Mouse (Mus musculus): ENCODE data around the gene A030005K14Rik.

A030005K14Rik gene

DNA sequence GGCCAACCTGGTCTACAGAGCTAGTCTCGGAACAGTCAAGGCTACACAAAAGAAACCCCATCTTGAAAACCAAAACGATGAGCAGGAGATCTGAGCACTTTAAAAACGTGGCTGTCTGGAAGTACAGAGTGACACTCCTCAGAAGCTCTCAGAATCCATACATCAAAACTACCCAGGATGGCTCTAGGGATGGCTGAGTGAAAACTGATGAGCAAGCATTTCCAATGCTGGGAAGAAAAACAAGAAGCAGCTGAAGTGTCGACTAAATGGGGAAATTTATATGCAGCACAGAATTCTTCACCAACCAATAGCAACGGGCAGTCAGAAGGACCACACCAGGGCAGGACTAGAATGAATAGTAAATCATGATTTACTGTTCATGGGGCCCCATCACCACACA is 24.7 kb downstream of the A030005K14Rik start:
- DNase-seq, result no peak

DNA sequence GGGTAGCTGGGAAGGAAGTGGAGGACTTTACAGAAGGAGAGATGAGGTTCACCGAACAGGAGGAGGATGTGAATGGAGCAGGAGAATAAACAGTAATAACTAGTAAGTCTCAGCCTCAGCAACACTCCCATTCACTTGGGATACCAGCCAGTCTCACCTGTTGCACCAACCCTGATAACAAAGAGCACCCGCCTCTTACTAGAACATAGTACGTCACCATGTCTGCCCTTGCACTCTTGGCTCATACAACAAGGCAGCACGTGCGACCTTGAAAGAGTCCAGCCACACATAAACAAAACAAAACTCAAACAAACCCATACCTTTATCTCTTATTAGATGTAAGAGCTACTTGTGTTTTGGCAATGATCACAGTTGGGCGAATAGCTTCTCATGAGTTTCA is 26.7 kb downstream of the A030005K14Rik start:
- DNase-seq, result no peak

DNA sequence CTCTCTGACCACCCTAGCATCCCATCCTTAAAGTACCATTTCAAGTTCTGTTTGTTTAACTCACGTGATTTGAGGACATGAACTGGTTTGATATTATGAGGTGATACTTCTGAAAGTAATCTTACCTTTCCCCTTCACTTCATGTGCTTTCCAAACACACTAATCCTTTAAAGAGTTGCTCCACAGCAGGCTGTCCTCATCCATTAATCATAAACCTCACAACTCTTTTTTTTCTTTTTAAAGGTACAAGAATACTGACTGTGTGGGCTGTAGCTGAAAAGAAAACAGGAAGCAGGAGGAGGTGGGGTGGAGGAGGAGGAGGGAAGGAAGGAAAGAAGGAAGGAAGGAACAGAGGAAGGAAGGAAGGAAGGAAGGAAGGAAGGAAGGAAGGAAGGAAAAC is 27.2 kb downstream of the A030005K14Rik start:
- no peak for DNase-seq

DNA sequence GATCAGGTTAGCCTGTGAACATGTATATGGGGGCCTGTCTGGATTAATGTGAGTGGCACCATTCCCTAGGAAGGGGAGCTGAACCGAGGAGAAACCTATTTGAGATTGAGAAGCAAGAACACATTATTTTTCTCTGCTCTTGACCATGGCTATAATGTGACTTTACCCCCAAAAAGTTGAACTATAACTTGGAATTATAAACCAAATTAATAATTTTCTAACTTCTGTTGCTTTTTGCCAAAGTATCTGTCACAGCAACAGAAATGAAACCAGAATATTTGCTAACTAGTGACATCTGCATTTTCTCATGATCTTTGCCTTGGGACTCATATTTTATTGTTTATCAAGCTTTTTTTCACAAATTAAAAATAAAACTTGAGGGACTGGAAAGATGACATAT is 42.6 kb downstream of the A030005K14Rik start:
- no peak for DNase-seq

DNA sequence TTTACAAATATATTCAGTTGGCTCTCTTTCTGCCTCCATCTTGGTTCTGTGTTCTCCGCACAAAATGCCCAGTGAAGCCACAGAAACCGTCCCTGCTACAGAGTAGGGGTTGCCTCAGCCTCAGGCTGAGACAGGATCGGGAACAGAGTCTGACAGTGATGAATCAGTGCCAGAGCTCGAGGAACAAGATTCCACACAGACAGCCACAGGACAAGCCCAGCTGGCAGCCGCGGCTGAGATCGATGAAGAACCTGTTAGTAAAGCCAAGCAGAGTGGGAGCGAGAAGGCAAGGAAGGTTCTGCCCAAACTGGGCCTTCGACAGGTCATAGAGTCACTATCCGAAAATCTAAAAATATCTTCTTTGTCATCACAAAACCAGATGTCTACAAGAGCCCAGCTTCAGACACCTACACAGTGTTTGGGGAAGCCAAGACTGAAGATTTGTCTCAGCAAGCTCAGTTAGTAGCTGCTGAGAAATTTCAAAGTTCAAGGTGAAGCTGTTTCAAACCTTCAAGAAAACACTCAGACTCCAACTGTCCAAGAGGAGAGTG is 43.8 kb downstream of the A030005K14Rik start:
- no peak for DNase-seq

DNA sequence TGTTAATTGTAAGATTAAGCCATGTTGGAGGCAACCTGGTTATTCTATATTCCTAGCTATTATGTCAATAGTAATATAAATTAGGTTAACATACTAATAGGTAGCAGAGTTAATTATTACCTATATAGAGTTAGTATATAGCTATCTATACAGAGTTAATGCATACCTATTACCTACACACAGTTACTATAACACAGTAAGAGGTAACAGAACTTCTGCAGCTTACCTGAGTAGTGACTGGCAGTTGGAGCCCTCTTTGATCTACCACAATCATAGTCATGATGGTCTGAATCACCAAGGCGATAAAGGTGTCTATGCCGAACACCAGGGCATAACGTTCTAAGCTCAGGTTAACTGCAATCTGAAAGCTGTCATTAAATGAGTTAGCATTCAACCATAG is 44.7 kb downstream of the A030005K14Rik start:
- DNase-seq, result no peak

Data from liver (tissue).